Mouse (Mus musculus) heart, postnatal 14 days (tissue): ENCODE measurements around the gene Ddc. TPM values are rescaled to one million over a fixed set of nuclear protein-coding genes. Genes with fewer than 3 reads are reported as not detected.

Experiments
- DNase-seq, 2 experiments: peaks; one replicate each; pipeline ENCODE4 v3.0.0; 2021 to 2022
- intact Hi-C: fragments of 180-260 bp; cut with DNase I; formaldehyde crosslinking; loops from one replicate; pipeline ENCODE4 v1.15.1; 2025
- total RNA-seq, 2 experiments: library from RNA; stranded (reverse); gene quantifications; 2 replicates each; pipeline ENCODE4 v1.2.3; 2021

Gene Ddc
- total RNA-seq, 2 experiments from 2014 or later, result 3.1 to 5.8 TPM

DNA sequence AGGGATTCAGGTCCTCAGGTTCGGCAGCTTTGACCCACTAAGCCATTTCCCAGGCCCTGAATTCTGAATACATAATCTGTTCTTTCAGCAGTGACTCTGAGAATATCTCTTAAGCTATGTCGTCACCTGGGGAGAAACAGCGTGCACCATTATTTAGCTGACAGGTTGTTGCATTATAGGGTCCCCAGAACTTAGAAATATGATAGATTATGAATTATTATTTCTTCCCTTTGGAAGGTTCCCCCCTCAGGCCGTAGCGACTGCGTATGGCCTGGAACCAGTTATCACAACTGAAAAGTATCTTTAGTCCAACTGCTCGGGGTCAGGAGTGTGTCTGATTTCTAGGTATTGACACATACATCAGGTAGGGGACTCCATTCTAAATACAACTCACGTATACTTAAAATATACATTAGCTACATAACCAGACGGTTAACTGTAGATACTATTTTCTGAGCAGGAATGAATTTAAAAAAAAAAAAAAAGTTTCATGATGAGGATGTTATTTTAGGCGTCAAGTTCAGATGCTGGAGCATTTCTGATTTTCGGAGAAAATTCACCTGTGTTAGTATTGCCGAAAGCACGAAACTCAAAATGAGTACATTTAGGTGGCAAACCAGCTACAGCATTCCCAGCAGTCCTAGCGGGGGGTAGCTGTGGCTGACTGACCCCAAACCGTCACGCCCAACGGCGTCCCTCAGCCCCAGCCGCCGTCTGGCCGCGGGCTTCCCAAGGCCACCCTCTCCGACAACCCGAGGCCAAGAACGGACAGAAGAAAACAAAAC lies 89.7 kb downstream of the Ddc start:
- intact Hi-C loops, result no loop called here

DNA sequence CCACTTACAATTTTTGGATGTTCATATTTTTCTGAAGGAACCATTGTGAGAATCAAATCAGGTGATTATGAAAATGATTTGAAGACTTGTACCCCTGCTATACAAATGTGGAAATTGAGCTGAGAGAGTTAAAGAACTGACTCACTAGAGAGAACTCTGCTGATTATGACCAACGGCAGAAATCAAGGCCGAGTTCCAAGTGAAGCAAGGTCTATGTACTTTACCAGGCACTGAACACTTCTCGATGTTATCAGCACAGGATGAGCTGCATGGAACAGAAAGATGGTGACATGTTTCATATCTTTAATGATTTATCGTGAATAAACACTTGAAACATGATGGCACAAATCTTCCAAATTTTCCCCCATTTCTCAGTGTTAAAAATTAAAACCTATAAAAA lies 92.0 kb downstream of the Ddc start:
- intact Hi-C loops, result no loop called here
- no peak for DNase-seq

More for the DNA sequence above, 89.7 kb downstream of the Ddc start:
- DNase-seq, result no peak

DNA sequence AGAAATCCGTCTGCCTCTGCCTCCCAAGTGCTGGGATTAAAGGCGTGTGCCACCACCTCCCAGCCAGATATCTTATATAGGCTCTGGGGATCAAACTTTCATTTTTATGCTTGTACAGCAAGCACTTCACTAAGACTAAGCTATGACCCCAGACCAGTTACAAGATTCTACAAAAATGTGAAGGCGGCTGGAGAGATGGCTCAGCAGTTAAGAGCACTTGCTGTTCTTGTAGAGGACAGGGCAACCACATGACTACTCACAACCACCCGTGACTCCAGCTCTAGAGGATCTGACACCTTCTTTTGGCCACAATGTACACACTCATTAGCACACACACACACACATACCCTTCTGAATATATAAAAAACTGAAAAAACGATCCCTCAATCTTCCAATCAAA lies 93.5 kb downstream of the Ddc start:
- intact Hi-C loops, result no loop called here
- DNase-seq, result no peak

DNA sequence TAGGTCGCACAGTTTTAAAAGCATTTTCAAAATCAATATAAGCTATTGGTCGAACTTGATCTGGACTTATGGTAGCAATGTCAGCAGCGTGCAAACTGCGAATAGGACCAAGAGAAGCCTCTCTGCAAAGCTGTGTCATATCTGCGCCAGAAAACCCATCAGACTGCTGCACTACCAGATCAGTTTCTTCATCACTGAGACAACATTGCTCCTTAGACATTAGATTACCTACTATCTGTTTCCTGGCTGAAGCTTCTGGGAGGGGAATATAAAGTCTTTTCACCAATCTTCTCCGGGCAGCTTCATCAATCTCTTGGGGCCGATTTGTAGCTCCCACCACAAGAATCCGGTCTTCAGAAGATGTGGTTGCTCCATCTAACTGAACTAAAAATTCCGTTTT lies 96.9 kb downstream of the Ddc start:
- DNase-seq, result no peak
- intact Hi-C loops, result no loop called here

DNA sequence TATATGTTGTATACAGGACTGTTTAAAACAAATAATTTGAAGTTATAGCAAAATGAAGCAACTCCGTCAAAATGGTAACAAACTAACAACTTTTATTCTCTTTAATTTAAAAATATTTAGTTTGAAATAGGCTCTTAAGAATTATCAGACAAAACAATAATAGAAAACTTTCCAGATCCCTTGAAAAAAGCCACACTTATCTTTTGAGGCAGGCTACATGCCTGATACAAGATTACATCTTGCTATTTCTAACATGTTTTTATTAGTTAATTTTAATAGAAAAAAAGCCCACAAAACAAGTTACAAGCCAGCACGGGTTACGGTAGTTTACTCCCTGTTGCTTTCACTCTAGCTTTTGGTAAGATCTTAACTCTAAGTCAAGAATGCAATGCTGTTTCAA lies 97.6 kb downstream of the Ddc start:
- no peak for DNase-seq
- intact Hi-C loops, result no loop called here

DNA sequence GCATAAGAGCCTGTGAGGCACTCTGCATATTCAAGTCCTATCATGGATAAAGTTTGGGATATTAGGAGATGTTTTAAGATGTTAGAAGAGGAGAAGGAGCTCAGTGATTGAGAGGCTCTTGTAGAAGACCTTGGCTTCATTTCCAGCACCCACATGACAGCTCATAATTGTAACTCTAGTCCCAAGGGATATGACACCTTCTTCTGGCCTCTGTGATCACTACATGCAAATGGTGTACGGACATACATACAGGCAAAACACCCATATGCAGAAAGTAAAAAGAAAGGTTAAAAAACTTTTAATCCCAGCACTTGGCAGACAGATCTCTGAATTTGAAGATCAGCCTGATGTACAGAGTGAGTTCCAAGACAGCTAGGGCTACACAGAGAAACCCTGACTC lies 99.3 kb downstream of the Ddc start:
- DNase-seq, result no peak
- intact Hi-C loops, result no loop called here

DNA sequence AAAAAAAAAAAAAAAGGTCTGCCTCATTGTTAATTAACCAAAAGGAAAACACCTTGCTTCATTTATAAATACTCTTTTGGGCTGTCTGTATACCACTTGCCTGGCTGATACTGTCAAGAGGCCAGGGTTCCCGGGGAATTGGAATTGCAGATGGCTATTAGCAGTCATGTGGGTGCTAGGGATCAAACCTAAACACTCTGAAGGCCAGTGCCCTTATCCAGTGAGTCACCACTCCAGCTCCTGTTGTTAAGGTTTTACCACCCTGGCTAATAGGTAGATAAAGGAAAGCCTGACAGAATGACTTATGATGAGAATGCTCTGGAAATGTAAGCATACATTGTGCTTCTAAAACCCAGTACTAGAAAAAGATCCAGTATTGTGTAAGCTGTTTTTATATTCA lies 103.3 kb downstream of the Ddc start:
- no peak for DNase-seq

DNA sequence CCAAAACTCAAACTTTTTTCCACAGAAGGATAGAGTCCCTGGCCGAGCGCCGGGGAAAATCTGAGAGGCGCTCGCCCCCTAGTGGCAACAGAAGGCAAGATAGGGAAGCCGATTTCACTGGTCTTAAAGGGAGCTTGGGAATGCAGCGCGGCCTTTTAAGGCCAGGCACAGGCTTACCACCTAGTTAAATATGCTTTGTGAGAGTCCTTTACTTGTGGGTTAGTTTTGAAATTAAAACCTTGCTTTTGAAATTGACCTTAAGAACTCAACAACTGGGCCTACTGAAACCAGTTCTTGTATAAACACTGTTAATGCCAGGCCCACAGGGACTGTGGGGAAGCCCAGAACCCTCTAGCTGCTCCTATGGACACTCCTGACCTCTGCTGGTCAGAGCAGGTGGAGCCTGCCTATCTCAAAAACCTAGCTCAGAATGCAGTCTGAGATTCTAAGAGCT lies 109.4 kb downstream of the Ddc start:
- peak; percentile 82 to 86 for DNase-seq
- intact Hi-C loops, result loop anchor here (1.0 to 2.0 kb wide), 3 partner anchors 231 to 327 kb away; no protein-coding TSS in a partner anchor

More for the DNA sequence above, 103.3 kb downstream of the Ddc start:
- intact Hi-C loops, result no loop called here

DNA sequence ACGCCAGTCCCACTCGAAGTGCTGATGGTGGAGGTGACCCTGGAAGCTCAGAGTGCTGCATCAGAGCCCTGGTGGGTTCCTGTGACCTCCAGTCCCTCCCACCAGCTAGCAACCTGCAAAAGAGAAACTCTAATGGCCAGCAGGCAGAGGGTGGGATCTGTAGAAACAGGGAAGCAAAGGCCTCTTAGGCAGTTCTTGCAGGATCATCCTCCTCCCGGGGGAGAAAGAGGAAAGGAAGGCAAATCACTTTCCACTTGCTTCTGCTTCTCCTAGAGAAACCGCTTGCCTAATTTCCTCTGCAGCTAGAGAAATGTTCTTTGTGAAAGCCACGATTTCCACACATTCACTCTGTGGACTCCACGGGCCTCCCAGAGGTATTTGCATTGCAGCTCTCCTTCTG lies 112.5 kb downstream of the Ddc start:
- intact Hi-C loops, result no loop called here
- DNase-seq, result no peak

DNA sequence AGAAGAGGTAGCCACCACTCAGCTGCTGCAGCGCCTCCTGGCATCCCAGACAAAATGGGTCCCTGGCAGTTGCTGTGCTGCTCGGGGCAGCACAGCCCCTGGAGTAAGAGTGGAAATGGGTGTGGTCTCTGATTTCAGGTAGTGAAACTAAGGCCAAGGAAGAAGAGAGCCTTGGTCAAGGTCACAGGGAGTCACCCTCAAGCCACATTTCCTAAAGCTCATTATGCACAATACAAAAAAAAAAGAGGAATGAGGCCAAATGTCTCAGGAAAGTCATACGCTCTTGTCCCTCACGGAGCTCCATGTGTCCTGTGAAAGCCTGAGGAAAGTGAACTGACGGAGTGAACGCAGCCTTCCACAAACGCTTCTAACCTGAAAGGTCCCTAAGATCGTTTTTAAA lies 116.2 kb downstream of the Ddc start:
- no peak for DNase-seq
- intact Hi-C loops, result no loop called here

DNA sequence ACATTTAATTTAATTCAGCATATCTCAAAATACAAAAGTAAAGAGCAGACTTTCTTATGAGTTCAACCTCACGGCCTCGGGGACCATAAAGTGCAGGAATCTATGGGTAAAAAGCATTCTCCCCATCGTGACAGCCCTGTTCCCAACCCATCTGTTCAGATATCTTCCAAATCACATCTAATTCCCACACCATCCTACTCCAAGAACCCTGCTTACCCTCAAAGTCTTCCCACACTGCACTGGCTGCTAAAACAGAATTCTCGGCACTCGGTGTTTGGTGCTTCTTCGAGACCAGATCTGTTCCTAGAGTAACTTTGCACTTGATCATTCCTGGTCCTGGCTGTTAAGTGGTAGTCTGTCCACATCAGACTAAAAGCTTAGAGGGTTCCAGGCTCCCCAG lies 119.6 kb downstream of the Ddc start:
- no peak for DNase-seq
- intact Hi-C loops, result no loop called here

DNA sequence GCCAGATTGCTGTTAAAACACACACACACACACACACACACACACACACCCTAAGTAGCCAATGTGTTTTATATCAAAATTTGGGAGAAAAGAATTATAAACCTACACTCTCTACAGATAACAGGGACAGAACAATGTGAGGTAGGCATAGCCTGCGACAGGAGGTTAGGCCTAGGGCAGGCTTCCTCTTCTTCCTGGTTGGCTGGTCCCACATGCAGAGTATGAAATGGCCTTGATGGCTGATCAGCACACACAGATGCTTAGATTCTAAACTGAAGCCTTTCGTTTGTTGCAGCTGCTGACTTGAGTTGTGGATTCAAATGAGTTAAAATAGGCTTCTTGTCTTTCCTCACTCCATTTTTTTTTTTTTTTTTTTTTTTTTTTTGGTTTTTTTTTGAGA lies 120.1 kb downstream of the Ddc start:
- no peak for DNase-seq
- intact Hi-C loops, result no loop called here

DNA sequence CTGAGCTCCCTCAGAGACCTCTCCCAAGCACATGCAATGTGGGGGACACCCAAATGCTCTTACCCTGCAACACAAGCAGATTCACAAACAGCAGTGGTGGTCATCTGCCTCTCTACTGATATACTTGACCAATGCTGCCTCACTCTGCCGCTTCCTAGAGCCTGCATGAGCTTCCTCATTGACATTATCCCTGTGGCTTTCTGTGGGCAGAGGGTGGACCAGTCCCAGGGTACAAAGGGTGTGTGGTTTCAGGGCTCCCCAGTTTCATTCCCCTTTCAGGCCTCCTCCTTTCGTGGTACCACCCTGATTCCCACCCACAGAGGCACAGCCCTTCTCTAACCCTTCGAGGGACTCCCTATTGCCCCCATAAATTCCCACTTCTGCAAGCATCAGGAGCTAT lies 120.7 kb downstream of the Ddc start:
- no peak for DNase-seq

DNA sequence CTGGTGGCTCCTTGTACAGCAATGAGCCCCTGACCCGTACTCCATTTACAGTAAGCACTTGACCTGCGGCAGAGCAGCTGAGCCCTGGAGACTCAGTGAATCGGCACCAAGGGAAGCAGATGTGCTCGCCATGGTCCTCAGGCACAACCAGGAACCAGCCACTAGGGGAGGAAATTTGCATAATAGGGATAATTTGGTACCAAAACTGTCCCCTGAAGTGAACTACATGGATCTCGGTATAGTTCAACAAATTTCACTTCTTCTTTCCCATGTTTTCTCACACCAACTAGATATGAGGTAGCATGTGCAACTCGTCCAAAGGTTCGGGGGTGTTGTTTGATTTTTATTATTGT lies 121.1 kb downstream of the Ddc start:
- no peak for DNase-seq
- intact Hi-C loops, result no loop called here

More for the DNA sequence above, 120.7 kb downstream of the Ddc start:
- intact Hi-C loops, result no loop called here

DNA sequence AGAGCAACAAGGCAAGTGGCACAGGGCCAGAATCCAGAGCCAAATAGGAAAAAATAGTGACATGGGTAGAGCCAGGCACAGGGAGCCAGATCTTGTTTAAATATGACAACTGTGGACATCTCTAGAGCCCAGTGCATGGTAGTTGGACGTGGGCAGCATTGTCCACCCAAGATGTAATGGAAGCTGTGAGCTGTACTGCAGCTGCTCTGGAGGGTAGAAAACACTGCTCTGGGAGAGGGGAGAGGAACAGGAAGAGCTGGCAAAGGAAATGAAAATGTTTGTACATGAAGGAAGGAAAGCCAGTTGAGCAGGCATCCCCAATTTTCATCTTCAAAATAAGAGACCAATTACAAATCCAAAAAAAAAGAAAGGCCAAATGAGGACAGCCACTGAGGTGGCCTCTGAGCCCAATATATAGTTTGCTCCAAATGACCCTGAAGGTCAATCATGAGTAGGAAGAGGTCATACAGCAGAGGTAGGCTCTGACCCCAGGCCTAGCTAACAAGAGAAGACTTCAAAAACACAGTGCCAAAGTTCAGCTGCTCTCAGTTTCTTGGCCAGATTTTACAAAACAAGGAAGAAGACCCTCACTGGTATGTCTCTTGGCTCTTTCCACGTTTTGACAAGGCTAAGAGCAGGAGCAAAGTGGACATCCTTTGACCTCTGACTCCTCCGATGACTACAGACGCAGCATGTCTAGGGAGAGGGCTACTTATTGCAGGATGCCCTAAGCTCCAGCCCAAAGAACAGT lies 121.7 kb downstream of the Ddc start:
- intact Hi-C loops, result no loop called here

DNA sequence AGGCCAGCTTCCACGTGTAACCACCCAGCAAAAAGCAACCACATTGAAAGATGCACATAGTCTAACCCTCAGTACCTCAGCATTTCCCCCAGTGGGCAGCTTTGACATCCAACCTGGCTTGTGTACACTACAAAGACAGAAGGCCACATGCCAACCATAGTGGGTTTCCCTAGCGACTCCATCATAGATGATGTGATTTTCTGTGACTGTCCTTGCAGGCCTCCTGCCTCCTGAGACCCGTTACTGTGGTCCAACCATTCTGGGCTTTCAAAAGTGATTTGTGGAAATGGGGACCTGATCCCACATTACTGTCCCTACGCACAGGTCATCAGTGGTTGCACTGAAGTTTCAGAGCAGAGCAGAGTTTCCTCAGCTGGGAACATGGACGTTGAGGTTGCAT lies 123.1 kb downstream of the Ddc start:
- intact Hi-C loops, result no loop called here
- no peak for DNase-seq

More for the DNA sequence above, 121.7 kb downstream of the Ddc start:
- DNase-seq, result no peak

DNA sequence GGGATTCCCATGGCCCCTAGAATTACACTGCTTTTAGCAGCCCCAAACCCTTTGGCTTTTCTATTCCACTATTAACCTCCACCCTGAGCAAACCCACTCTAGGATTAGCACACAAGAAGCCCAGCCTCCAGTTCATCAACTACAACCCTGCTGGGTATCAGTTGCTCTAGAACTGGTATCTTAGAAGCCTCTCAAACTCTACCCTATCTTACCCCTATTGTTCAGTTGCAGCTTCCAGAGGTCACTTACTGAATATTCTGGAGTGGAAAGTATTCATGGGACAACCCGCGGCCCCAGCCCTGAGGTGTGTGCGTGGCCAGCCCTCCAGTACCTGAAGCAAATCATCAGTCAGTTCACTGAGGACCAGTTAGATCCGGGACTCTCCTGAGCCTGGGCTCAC lies 123.6 kb downstream of the Ddc start:
- no peak for DNase-seq
- intact Hi-C loops, result no loop called here

DNA sequence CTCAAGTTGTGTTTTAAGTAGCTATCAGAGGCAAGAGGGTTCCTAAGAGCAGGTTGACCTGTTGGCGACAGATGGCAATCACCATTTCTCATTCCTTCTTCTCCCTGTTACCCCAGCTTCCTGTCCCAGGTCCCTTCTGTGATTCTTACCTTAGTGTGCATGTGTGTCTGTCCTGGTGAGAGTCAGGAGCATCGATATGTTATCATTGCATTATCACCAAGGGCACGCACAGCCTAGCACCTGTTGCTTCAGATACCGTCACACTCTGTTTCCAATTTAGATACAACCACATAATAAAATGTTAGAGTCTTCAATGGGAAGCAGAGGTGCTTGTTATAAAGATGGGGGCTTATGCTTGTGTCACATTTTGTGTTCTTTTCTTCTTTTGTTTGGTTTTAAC lies 125.7 kb downstream of the Ddc start:
- intact Hi-C loops, result no loop called here
- no peak for DNase-seq

DNA sequence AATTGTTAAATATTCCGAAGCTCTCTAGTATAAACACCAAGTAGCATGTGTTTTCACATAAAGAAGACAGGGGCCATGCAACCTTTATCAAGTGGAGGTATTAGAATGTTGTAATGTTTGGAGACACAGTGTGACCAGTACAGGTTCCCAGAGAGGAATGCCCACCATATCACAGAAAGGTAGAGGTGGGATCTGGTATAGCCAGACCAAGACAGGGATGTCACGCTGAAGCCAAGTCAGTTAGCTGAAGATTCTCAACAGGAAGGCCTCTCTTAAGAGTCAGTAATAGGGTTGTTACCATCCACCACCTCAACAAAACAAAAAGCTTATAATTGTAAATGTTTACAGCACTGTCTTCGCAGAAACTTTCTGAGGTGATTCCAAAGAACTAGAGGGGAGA lies 127.3 kb downstream of the Ddc start:
- no peak for DNase-seq
- intact Hi-C loops, result no loop called here

DNA sequence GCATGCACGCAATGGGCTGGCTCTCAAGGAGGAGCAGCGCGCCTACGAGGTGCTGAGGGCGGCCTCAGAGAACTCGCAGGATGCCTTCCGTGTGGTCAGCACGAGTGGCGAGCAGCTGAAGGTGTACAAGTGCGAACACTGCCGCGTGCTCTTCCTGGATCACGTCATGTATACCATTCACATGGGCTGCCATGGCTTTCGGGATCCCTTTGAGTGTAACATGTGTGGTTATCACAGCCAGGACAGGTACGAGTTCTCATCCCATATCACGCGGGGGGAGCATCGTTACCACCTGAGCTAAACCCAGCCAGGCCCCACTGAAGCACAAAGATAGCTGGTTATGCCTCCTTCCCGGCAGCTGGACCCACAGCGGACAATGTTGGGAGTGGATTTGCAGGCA lies 128.7 kb downstream of the Ddc start:
- intact Hi-C loops, result no loop called here
- DNase-seq, result no peak

DNA sequence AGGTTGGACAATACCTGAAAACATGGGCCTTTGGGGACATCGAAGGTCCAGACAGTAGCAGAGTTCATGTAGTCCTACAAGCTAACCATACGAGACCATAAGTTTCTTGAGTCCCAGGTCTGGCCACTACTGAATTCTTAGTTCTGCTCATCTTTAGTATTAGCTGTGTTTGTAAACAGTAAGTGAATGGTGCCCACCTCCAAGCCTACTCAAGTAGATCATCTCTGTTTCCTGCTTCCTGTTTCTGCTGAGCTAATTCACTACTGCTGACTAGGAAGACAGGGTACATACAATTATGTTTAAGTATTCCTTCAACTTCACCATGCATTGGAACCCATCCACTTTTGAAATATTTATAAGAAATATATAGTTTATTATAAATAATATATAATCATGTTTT lies 129.9 kb downstream of the Ddc start:
- intact Hi-C loops, result no loop called here

DNA sequence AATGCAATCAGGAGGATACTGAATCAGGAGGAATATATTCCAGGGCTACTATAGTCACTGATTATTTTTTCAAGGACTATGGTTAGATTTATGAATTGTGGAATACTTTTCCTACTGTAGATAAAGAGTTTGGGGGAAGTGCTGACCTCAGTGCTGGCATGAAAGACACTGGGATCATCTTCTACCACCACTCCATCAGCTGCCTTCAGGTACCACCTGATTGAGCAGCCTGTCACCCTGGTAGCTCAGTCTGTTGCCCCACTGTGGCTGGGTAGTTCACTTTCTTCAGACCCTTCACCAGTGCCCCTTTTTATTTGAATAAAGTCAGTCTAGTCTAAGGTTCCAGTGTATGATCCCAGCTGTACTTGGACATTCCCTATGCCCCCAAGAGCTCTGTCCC lies 131.2 kb downstream of the Ddc start:
- intact Hi-C loops, result no loop called here
- no peak for DNase-seq

More for the DNA sequence above, 129.9 kb downstream of the Ddc start:
- DNase-seq, result no peak
